Mouse (Mus musculus): ENCODE data around the gene Ttc9. TPM values are rescaled to one million over a fixed set of nuclear protein-coding genes. Genes with fewer than 3 reads are reported as not detected.

Gene Ttc9
- 10.2 and 12.8 TPM in 2 replicates for polyA plus RNA-seq (2012; rRNA removed)

- peak; percentile 50 for DNase-seq
- under 1% methylated on average over 80 of the region's 82 CpGs for WGBS
- Histone ChIP-seq H3K4me1 (ENCODE audit: control insufficient read depth, insufficient read depth, low read length) (no peaks in the 10 kb centered on the region), H3K4me3 (replicated peaks; ENCODE audit: extremely low read depth, low read depth, low read length) (peak within 1 kb of the TSS; percentile 56)
- TF ChIP-seq CTCF (IDR thresholded peaks at IDR 0.05; ENCODE audit: insufficient read depth, low read length), result no peak
- 0 out of 2 replicates have a peak, but pooled peaks have one; percentile 15 for TF ChIP-seq POLR2A (IDR thresholded peaks at IDR 0.05; ENCODE audit: borderline replicate concordance, extremely low read depth, low read depth, low read length)
Measured at GRCm38 (mm10) chr12:81630915-81631660, at the start of gene Ttc9. Gene Ttc9, plus strand, starts transcription at chr12:81631249.

- H3K4me3 ChIP-seq (replicated peaks; ENCODE audit: extremely low read depth, low read depth, low read length), result peak within 1 kb of the TSS; percentile 89
- no peak for TF ChIP-seq CTCF (IDR thresholded peaks at IDR 0.05; ENCODE audit: insufficient read depth, low read length)
- 2% methylated on average over 36 of the region's 36 CpGs for WGBS
Measured at GRCm38 (mm10) chr12:81594902-81595671, 36.0 kb upstream of the Ttc9 start, which contains the start of gene Med6. Gene Med6, minus strand, starts transcription at chr12:81595008.

GRCm38 (mm10) chr12:81596547-81597262 is 34.3 kb upstream of the Ttc9 start:
- H3K4me3 ChIP-seq (replicated peaks; ENCODE audit: extremely low read depth, low read depth, low read length), result no peak overlapping the region
- TF ChIP-seq POLR2A (IDR thresholded peaks at IDR 0.05; ENCODE audit: borderline replicate concordance, extremely low read depth, low read depth, low read length) (no peak), CTCF (IDR thresholded peaks at IDR 0.05; ENCODE audit: insufficient read depth, low read length) (no peak)
- WGBS, result 80% methylated on average over 8 of the region's 8 CpGs
- no peak for DNase-seq
- no peaks in the 10 kb centered on the region for H3K4me1 ChIP-seq (ENCODE audit: control insufficient read depth, insufficient read depth, low read length)

More at GRCm38 (mm10) chr12:81594902-81595671, 36.0 kb upstream of the Ttc9 start, which contains the start of gene Med6:
- no peaks in the 10 kb centered on the region for H3K4me1 ChIP-seq (ENCODE audit: control insufficient read depth, insufficient read depth, low read length)
- peak; percentile 90 for DNase-seq

GRCm38 (mm10) chr12:81604995-81605784 is 25.9 kb upstream of the Ttc9 start:
- no peak for DNase-seq
- TF ChIP-seq POLR2A (IDR thresholded peaks at IDR 0.05; ENCODE audit: borderline replicate concordance, extremely low read depth, low read depth, low read length), result no peak
- no peak for TF ChIP-seq CTCF (IDR thresholded peaks at IDR 0.05; ENCODE audit: insufficient read depth, low read length)
- WGBS, result 56% methylated on average over 5 of the region's 5 CpGs
- Histone ChIP-seq H3K4me3 (replicated peaks; ENCODE audit: extremely low read depth, low read depth, low read length) (no peak overlapping the region), H3K4me1 (ENCODE audit: control insufficient read depth, insufficient read depth, low read length) (no peaks in the 10 kb centered on the region)

DNA sequence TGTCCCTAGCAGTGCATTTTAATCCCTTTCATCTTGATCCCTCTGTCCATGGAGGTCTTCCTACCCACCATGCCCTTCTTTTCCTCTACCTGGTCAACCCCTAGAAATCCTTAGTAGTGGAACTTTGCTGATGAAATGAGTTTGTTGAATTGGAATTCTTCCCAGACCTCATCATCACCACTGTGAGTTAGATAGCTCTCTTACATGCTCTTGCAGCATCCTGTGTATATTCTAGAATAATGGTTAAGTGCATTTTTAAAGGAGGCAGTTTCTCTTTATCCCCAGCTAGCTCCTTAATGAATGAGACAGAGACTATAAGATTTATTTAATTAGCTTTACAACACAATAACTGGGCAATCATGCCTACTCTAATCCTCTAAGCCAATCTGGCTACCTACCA is 21.6 kb upstream of the Ttc9 start:
- no peaks in the 10 kb centered on the region for H3K4me1 ChIP-seq (ENCODE audit: control insufficient read depth, insufficient read depth, low read length)
- no peak overlapping the region for H3K4me3 ChIP-seq (replicated peaks; ENCODE audit: extremely low read depth, low read depth, low read length)
- TF ChIP-seq CTCF (IDR thresholded peaks at IDR 0.05; ENCODE audit: insufficient read depth, low read length) (no peak), POLR2A (IDR thresholded peaks at IDR 0.05; ENCODE audit: borderline replicate concordance, extremely low read depth, low read depth, low read length) (no peak)
- no peak for DNase-seq

- 80% methylated on average over 6 of the region's 6 CpGs for WGBS
- H3K4me3 ChIP-seq (replicated peaks; ENCODE audit: extremely low read depth, low read depth, low read length), result no peak overlapping the region
- no peaks in the 10 kb centered on the region for H3K4me1 ChIP-seq (ENCODE audit: control insufficient read depth, insufficient read depth, low read length)
- no peak for TF ChIP-seq POLR2A (IDR thresholded peaks at IDR 0.05; ENCODE audit: borderline replicate concordance, extremely low read depth, low read depth, low read length)
- TF ChIP-seq CTCF (IDR thresholded peaks at IDR 0.05; ENCODE audit: insufficient read depth, low read length), result no peak
- DNase-seq, result no peak
Measured at GRCm38 (mm10) chr12:81615807-81616206, 15.2 kb upstream of the Ttc9 start.

DNA sequence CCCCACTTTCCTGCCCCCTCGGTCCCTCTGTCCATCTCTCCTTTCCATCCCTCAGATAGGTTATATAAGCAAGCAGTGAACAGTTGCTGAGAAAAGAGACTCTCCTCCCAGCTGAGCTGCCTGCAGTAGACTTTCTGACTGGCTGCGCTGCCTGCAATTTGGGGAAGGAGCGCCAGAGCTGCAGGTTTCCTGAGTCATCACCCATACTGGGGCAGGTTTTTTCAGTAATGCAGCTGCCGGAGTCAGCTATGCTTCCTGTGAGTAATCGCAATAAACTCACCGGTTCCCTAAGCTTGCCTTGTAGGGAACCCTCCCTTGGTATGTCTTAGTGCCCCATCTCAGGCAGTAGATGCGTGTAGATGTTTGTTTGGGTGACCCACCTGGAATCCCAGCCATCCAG is 14.1 kb upstream of the Ttc9 start:
- Histone ChIP-seq H3K4me3 (replicated peaks; ENCODE audit: extremely low read depth, low read depth, low read length) (no peak overlapping the region), H3K4me1 (ENCODE audit: control insufficient read depth, insufficient read depth, low read length) (no peaks in the 10 kb centered on the region)
- DNase-seq, result no peak
- 42% methylated on average over 7 of the region's 7 CpGs for WGBS
- no peak for TF ChIP-seq POLR2A (IDR thresholded peaks at IDR 0.05; ENCODE audit: borderline replicate concordance, extremely low read depth, low read depth, low read length)
- TF ChIP-seq CTCF (IDR thresholded peaks at IDR 0.05; ENCODE audit: insufficient read depth, low read length), result no peak

GRCm38 (mm10) chr12:81619302-81619701 is 11.7 kb upstream of the Ttc9 start:
- peak; percentile 77 for DNase-seq
- 10% methylated on average over 5 of the region's 5 CpGs for WGBS
- Histone ChIP-seq H3K4me3 (replicated peaks; ENCODE audit: extremely low read depth, low read depth, low read length) (no peak overlapping the region), H3K4me1 (ENCODE audit: control insufficient read depth, insufficient read depth, low read length) (no peaks in the 10 kb centered on the region)
- TF ChIP-seq CTCF (IDR thresholded peaks at IDR 0.05; ENCODE audit: insufficient read depth, low read length) (peak; percentile 70), POLR2A (IDR thresholded peaks at IDR 0.05; ENCODE audit: borderline replicate concordance, extremely low read depth, low read depth, low read length) (no peak)

- Histone ChIP-seq H3K4me1 (ENCODE audit: control insufficient read depth, insufficient read depth, low read length) (no peaks in the 10 kb centered on the region), H3K4me3 (replicated peaks; ENCODE audit: extremely low read depth, low read depth, low read length) (no peak overlapping the region)
- no peak for DNase-seq
- TF ChIP-seq CTCF (IDR thresholded peaks at IDR 0.05; ENCODE audit: insufficient read depth, low read length) (no peak), POLR2A (IDR thresholded peaks at IDR 0.05; ENCODE audit: borderline replicate concordance, extremely low read depth, low read depth, low read length) (no peak)
- WGBS, result 80% methylated on average over 4 of the region's 4 CpGs
Measured at GRCm38 (mm10) chr12:81623377-81623776, 7.7 kb upstream of the Ttc9 start.
